Mouse (Mus musculus): ENCODE results near the gene Eral1. TPM values are rescaled to one million over a fixed set of nuclear protein-coding genes. Genes with fewer than 3 reads are reported as not detected.

Eral1 gene
- polyA plus RNA-seq, 1 experiment from 2014 or later = 38.4 TPM

DNA sequence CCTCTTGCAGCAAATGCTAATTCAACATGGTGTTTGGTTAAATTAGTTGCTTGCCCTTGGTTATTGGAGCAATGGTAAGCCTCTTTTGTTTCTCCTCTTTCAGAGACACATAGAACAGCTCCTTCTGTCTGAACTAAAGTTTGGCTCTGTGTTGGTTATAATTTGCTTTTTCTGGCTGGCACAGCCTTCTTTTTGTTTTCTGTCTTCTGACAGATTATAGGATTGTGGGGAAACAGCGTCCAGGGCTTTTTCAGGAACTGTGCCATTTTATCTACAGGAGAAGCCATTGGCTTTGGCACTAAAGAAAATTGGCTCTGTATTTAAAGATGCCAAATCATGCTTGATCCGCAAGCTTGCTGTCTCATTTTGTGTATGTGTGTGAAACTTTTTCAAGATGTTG, 33.4 kb upstream of the Eral1 start:
- Histone ChIP-seq H3K4me3 (replicated peaks) (no peak overlapping the region), H3K36me3 (no peaks in the 10 kb centered on the region), H3K27me3 (no peaks in the 10 kb centered on the region), H3K9me3 (replicated peaks) (no peaks in the 10 kb centered on the region), H3K9ac (no peak overlapping the region), H3K27ac (no peak overlapping the region), H3K4me1 (peaks cover 28% of the 10 kb centered on the region), H3K4me2 (no peak overlapping the region)
- no peak for ATAC-seq (replicated peaks; ENCODE audit: low FRiP score)
- 92% methylated on average over 2 of the region's 2 CpGs for WGBS

DNA sequence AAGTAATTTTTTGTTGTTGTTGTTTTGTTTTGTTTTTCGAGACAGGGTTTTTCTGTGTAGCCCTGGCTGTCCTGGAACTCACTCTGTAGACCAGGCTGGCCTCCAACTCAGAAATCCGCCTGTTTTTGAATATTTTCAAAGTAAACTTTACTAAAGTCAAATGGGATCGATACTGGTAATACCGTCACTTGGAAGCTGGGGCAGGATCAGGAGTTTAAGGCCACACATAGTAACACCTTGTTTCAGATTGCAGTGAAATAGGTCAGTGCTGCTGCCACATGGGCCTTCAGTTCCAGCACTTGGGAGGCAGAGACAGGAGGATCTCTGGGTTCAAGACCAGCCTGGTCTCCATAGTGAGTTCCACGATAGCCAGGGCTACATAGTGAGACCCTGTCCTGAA, 24.3 kb upstream of the Eral1 start:
- ATAC-seq (replicated peaks; ENCODE audit: low FRiP score) = no peak
- no peaks in the 10 kb centered on the region for H3K27me3 ChIP-seq
- peaks cover 26% of the 10 kb centered on the region for H3K36me3 ChIP-seq
- H3K4me3 ChIP-seq (replicated peaks) = no peak overlapping the region
- 95% methylated on average over 5 of the region's 5 CpGs for WGBS
- H3K4me2 ChIP-seq = no peak overlapping the region
- H3K27ac ChIP-seq = no peak overlapping the region
- H3K9me3 ChIP-seq (replicated peaks) = no peaks in the 10 kb centered on the region
- H3K4me1 ChIP-seq = no peaks in the 10 kb centered on the region
- no peak overlapping the region for H3K9ac ChIP-seq

DNA sequence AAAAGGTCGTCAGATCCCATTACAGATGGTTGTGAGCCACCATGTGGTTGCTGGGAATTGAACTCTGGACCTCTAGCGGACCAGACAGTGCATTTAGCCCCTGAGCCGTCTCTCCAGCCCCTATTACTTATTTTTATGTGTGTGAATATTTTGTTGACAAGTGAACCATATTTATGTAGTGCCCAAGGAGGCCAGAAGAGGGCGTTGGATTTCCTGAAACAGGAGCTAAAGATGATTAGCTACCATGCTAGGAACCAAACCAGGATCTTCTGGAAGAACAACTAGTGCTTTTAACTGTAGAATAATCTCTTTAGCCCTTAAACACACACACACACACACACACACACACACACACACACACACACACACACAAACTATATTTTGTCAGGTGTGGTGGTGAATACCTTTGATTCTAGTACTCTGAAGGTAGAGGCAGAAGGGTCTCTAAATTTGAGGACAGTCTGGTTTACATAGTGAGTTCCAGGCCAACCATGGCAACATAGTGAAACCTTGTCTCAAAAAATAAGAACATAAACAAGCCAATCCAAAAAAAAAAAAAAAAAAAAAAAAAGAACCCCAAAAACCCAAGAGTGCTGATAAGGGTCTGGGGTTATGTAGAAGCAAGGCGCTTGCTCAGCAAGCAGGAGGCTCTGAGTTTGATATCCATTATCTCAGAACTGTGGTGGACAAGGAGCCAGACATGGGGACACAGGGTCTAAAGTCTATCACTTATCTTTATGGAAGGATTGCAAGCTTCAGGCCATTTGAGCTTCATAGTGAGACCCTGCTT, 23.0 kb upstream of the Eral1 start:
- Histone ChIP-seq H3K9ac (no peak overlapping the region), H3K4me3 (replicated peaks) (no peak overlapping the region), H3K9me3 (replicated peaks) (no peaks in the 10 kb centered on the region), H3K4me2 (no peak overlapping the region), H3K27ac (no peak overlapping the region), H3K4me1 (no peaks in the 10 kb centered on the region), H3K27me3 (no peaks in the 10 kb centered on the region), H3K36me3 (peaks cover 26% of the 10 kb centered on the region)
- ATAC-seq (replicated peaks; ENCODE audit: low FRiP score) = no peak
- 59% methylated on average over 5 of the region's 5 CpGs for WGBS

DNA sequence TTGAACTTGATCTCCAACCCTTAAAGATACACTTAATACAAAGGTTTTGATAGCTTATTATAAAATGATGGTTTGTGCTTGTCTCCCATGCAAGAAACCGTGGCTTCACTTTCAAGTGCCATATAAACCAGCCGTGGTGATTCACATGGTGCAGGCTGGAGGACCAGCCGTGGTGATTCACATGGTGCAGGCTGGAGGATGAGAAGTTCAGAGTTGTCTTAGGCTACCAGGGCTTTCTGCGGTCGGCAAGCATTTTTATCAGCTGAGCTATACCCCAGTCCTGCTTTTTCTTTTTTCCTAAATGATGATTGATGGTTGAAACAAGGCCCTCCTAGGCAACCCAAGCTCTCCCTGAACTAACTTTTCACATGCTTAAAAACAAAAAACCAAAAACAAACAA, 22.0 kb upstream of the Eral1 start:
- Histone ChIP-seq H3K4me1 (peaks cover 4% of the 10 kb centered on the region; the same call in 1 of the 2 replicates), H3K9ac (no peak overlapping the region), H3K27me3 (no peaks in the 10 kb centered on the region), H3K36me3 (peaks cover 20% of the 10 kb centered on the region; the same call in 1 of the 2 replicates), H3K4me2 (no peak overlapping the region), H3K4me3 (replicated peaks) (no peak overlapping the region), H3K9me3 (replicated peaks) (no peaks in the 10 kb centered on the region), H3K27ac (no peak overlapping the region)
- ATAC-seq (replicated peaks; ENCODE audit: low FRiP score) = no peak
- 87% methylated on average over 5 of the region's 5 CpGs for WGBS

DNA sequence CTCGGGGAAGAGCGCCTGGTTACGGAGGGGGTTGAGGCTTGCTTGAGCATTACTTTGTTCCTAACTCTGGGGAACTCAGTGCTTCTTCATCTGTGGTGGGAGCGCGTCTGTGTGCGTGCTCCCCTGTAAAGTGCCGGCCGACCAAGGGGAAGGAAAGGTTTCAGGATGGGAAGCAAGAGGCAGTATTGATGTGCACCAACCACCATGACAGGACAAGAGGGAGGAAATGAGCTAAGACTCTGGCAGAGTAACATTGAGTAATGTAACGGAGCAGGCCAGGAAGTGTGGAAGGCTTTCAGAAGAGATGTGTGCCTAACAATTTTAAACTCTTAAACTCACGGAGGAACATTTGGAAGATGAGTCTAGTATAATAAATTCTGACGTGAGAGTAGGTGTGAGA, 20.6 kb upstream of the Eral1 start:
- Histone ChIP-seq H3K9ac (no peak overlapping the region), H3K4me3 (replicated peaks) (no peak overlapping the region), H3K36me3 (0 out of 2 replicates have a peak, but pooled peaks cover 7% of the 10 kb centered on the region), H3K27me3 (no peaks in the 10 kb centered on the region), H3K27ac (no peak overlapping the region), H3K4me1 (peaks cover 15% of the 10 kb centered on the region), H3K4me2 (no peak overlapping the region), H3K9me3 (replicated peaks) (no peaks in the 10 kb centered on the region)
- ATAC-seq (replicated peaks; ENCODE audit: low FRiP score) = no peak
- 81% methylated on average over 11 of the region's 11 CpGs for WGBS

DNA sequence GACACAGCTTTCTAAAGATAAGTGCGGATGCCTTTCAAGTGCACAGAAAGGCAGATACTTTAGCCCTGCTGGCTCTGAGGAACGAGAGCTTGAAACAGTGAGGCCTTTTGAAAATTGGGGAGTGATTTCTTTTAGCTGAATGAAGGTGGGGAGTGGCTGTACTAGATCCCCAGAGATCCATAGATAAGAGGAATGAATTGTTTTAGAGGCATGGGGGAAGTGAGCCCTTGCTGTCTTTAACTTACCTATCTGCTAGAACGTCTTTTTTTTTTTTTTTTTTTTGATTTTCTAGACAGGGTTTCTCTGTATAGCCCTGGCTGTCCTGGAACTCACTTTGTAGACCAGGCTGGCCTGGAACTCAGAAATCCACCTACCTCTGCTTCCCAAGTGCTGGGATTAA, 16.9 kb upstream of the Eral1 start:
- Histone ChIP-seq H3K4me3 (replicated peaks) (no peak overlapping the region), H3K36me3 (0 out of 2 replicates have a peak, but pooled peaks cover 3% of the 10 kb centered on the region), H3K27ac (no peak overlapping the region), H3K4me1 (peaks cover 26% of the 10 kb centered on the region), H3K4me2 (no peak overlapping the region), H3K27me3 (no peaks in the 10 kb centered on the region), H3K9ac (no peak overlapping the region), H3K9me3 (replicated peaks) (no peaks in the 10 kb centered on the region)
- no peak for ATAC-seq (replicated peaks; ENCODE audit: low FRiP score)
- 50% methylated on average over 3 of the region's 3 CpGs for WGBS

DNA sequence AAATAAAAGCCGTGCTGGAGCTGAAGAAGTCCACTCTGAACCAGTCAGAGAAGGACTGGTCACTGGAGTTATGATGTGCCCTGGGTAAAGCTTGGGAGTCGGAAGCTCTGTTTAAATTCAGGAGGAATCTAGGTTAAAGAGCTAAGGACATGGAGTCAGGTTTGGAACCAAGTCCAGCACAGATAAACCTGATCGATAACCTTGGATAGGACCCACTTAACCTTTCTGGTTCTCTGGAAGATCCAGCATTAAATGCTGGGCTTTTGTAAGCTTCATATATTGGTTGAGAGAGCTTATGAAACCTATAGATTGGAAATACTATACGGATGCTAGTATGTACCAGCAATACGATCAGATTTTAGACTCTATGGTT, 14.9 kb upstream of the Eral1 start:
- WGBS = 29% methylated on average over 5 of the region's 5 CpGs

DNA sequence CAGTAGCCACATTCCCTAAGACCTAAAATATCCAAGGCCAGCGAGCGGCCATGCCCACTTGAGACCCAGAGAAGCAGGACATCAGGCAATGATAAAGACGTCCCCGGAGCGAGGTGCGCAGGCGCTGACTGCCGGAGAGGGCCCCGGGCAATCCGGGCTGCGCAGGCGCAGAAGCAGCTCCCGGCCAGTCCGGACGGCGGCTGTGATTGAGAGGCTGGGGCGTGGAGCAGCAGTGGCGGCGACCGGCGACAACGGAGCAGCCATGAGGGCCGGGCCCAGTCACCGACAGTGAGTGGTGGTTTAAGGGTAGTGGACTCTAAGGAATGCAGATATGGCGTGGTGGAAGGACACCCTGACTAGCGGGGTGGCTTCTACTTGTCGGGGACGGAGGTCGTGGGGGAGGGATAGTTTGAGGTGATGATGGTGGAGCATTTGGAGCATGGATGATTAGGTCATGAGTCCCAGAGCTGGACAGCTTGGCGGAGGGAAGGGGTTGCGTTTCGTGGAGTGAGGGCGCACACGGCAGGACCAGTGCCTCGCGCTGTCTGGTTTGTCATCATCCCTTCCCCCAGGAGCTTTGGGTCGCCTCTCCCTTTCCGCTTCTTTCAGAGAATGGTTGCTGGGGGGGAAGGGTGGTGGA, 14.4 kb upstream of the Eral1 start, which contains the start of gene Fam222b:
TSS of gene Fam222b (plus strand) at position 157 of the 640 bp plus-strand sequence.
- Histone ChIP-seq H3K4me2 (peak within 1 kb of the TSS; percentile 79), H3K4me1 (peaks cover 26% of the 10 kb centered on the region), H3K27me3 (no peaks in the 10 kb centered on the region), H3K9ac (peak within 1 kb of the TSS; percentile 76), H3K9me3 (replicated peaks) (no peaks in the 10 kb centered on the region), H3K36me3 (no peaks in the 10 kb centered on the region), H3K27ac (peak within 1 kb of the TSS; percentile 80), H3K4me3 (replicated peaks) (peak within 1 kb of the TSS; percentile 82)
- WGBS = under 1% methylated on average over 38 of the region's 38 CpGs
- peak; percentile 92 for ATAC-seq (replicated peaks; ENCODE audit: low FRiP score)

More for the DNA sequence above, 14.9 kb upstream of the Eral1 start:
- Histone ChIP-seq H3K4me2 (peak overlapping the region; percentile 79), H3K4me3 (replicated peaks) (peak overlapping the region; percentile 82), H3K9ac (peak overlapping the region; percentile 76), H3K27ac (peak overlapping the region; percentile 80), H3K9me3 (replicated peaks) (no peaks in the 10 kb centered on the region), H3K27me3 (no peaks in the 10 kb centered on the region), H3K4me1 (peaks cover 26% of the 10 kb centered on the region), H3K36me3 (no peaks in the 10 kb centered on the region)
- no peak for ATAC-seq (replicated peaks; ENCODE audit: low FRiP score)

DNA sequence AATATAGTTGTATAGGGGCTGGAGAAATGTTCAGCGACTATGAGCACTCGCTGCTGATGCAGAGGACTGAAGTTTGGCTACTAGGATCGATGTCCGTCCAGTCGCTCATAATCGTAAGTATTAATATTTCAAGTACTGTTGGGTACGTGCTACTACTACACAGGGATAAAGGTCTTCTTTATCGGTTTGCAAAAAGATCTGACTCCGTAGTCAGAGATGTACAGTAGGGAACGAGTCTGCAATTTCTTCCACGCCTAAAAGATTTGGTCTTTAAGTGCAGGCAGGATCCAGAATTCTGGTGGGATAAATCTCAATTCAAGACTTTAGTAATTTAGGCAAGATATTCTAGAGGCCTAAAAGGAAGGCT, 13.9 kb upstream of the Eral1 start:
- no peak for ATAC-seq (replicated peaks; ENCODE audit: low FRiP score)
- H3K9me3 ChIP-seq (replicated peaks) = no peaks in the 10 kb centered on the region
- peaks cover 26% of the 10 kb centered on the region for H3K4me1 ChIP-seq
- peak overlapping the region; percentile 76; the same call in 1 of the 2 replicates for H3K9ac ChIP-seq
- H3K27me3 ChIP-seq = no peaks in the 10 kb centered on the region
- H3K36me3 ChIP-seq = no peaks in the 10 kb centered on the region
- 53% methylated on average over 11 of the region's 11 CpGs for WGBS
- H3K4me3 ChIP-seq (replicated peaks) = peak overlapping the region; percentile 82
- H3K27ac ChIP-seq = peak overlapping the region; percentile 80
- H3K4me2 ChIP-seq = peak overlapping the region; percentile 79

DNA sequence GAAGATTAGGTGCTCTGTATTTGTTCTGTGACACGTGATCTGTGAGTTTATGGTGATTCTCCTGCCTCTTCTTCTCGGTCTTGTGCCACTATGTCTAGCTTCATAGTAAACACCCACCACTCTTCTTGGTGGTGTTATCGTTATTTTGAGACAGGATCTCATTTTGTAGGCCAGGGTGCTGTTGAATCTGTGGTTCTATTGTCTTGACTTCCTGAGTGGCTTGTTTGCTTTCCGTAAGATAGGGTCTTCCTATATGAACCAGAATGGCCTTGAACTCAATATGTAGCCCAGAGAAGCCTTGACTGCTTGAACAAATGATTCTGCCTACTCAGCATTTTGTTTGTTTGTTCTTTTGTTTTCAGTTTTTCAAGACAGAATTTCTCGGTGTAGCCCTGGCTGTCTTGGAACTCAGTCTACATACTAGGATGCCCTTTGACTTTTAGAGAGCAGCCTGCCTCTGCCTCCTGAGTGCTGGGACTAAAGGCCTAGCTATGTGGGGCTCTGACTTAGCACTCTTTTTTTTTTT, 7.6 kb upstream of the Eral1 start:
- Histone ChIP-seq H3K36me3 (no peaks in the 10 kb centered on the region), H3K4me2 (no peak overlapping the region), H3K27me3 (no peaks in the 10 kb centered on the region), H3K4me1 (no peaks in the 10 kb centered on the region), H3K9ac (no peak overlapping the region), H3K27ac (no peak overlapping the region), H3K4me3 (replicated peaks) (no peak overlapping the region), H3K9me3 (replicated peaks) (no peaks in the 10 kb centered on the region)
- no peak for ATAC-seq (replicated peaks; ENCODE audit: low FRiP score)
- 76% methylated on average over 5 of the region's 5 CpGs for WGBS

DNA sequence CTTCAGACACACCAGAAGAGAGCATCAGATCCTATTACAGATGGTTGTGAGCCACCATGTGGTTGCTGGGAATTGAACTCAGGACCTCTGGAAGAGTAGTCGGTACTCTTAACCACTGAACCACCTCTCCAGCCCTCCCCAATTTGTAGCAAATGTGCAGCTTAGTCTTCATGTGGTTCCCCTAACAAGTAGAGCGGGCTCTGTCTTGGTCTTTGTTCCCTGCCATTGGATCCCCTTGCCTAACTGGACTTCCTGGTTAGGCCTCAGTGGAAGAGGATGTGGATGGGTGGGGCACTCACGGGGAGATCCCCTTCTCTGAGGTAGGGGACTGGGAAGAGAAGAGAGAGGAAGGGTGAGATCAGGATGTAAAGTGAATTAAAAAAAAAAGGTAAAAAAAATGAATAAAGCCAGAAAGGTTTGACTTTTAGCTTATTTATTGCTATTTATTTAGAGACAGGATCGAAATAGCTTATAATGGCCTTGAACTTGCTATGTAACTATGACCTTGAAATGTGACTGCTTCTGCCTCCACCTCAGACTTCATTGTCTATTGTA, 6.8 kb upstream of the Eral1 start:
- ATAC-seq (replicated peaks; ENCODE audit: low FRiP score) = no peak
- no peak overlapping the region for H3K4me3 ChIP-seq (replicated peaks)
- no peaks in the 10 kb centered on the region for H3K9me3 ChIP-seq (replicated peaks)
- H3K27ac ChIP-seq = no peak overlapping the region
- no peaks in the 10 kb centered on the region for H3K36me3 ChIP-seq
- H3K27me3 ChIP-seq = no peaks in the 10 kb centered on the region
- H3K9ac ChIP-seq = no peak overlapping the region
- 69% methylated on average over 4 of the region's 4 CpGs for WGBS
- H3K4me2 ChIP-seq = no peak overlapping the region
- H3K4me1 ChIP-seq = no peaks in the 10 kb centered on the region

DNA sequence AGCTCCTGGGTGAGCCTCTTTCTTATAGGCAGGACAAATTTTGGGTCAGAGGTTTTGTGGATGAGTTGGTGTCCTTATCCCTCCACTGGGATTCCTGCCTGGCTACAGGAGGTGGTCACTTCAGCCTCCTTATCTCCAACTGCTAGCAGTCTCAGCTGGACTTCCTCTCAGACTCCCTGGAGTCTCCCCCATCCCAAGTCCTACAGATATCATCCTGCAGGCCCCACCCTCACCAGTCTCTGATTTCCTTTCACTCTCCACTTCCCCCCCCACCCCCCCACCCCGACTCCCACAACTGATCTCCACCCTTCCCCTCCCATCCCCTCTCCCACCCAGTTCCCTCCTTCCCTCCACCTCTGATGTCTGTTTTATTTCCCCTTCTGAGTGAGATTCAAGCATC, 3.4 kb upstream of the Eral1 start:
- H3K4me1 ChIP-seq = peaks cover 15% of the 10 kb centered on the region
- no peaks in the 10 kb centered on the region for H3K9me3 ChIP-seq (replicated peaks)
- no peak overlapping the region for H3K4me2 ChIP-seq
- no peak overlapping the region for H3K4me3 ChIP-seq (replicated peaks)
- WGBS = 36% methylated on average over 1 of the region's 1 CpGs
- no peak overlapping the region for H3K9ac ChIP-seq
- no peak for ATAC-seq (replicated peaks; ENCODE audit: low FRiP score)
- no peaks in the 10 kb centered on the region for H3K27me3 ChIP-seq
- no peak overlapping the region for H3K27ac ChIP-seq
- H3K36me3 ChIP-seq = no peaks in the 10 kb centered on the region

Data from kidney, embryonic 15.5 days (tissue).